Mouse (Mus musculus): ENCODE data around the gene Mrpl51. TPM values are rescaled to one million over a fixed set of nuclear protein-coding genes. Genes with fewer than 3 reads are reported as not detected.

The Mrpl51 gene
- polyA plus RNA-seq (2012; rRNA removed): 85.6 and 88.7 TPM in 2 replicates

- peak; percentile 55 for DNase-seq (ENCODE audit: low read depth)
Observed at GRCm38 (mm10) chr6:125191332-125192015, at the start of gene Mrpl51, which contains the start of gene Ncapd2. Gene Mrpl51, plus strand, starts transcription at chr6:125191801. Gene Ncapd2, minus strand, starts transcription at chr6:125191701.

DNA sequence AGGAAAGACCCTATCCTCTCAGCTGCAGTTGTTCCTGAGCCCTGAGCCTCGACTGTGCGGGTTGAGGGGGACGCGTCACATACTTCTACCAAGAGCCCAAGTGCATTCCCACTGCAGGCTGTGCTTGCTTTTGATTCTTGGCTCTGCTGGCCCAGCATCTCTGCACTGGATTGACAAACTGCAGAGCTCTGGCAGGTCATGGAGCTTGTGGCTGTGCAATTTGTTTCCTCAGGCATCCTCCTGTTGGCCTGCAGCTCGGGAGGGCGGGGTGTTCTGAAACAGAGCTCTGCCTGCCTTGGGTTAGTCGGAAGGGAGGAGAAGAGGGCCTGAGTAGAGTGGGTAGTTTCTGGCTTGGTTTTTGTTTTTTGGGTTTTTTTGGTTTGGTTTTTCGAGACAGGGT lies 49.2 kb upstream of the Mrpl51 start:
- no peak for DNase-seq (ENCODE audit: low read depth)

DNA sequence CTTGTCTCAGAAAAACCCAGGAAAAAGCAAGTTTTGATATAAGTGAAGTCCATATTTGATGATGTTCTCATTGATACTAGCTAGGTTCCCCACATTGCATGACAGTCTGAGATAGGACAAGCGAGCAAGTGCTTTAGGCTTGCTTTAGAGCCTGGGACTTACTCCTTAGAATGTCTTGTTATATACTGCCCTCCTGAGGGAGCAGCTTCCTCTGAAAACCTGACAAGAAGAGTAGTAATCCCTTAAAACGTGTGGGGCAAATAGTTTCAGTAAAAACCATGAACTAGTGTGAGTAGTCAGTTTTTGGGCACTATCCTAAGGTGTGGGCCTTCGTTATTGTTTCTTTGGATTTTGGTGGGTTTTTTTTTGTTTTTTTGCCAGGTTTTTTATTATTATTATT lies 48.5 kb upstream of the Mrpl51 start:
- DNase-seq (ENCODE audit: low read depth): no peak

- DNase-seq (ENCODE audit: low read depth): no peak
Observed at GRCm38 (mm10) chr6:125143904-125144303, 47.7 kb upstream of the Mrpl51 start.

DNA sequence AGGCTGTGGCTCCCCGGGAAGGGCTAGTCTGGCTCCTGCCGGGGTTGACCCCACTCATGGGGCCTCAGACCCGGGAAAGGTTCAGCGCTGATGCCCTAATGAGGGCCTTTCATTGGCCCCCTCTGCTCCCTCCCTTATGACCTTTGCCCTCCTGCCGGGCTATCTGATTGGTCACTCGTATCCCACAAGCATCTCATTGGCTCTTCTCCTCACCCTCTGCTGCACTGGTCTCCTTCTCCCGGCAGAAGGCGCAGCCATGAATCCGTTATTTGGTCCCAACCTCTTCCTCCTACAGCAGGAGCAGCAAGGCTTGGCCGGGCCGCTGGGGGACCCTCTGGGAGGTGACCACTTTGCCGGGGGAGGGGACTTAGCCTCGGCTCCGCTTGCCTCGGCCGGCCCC lies 46.6 kb upstream of the Mrpl51 start, which contains the start of gene Iffo1:
TSS of gene Iffo1 (plus strand) at position 241 of the 400 bp plus-strand sequence.
- no peak for DNase-seq (ENCODE audit: low read depth)

DNA sequence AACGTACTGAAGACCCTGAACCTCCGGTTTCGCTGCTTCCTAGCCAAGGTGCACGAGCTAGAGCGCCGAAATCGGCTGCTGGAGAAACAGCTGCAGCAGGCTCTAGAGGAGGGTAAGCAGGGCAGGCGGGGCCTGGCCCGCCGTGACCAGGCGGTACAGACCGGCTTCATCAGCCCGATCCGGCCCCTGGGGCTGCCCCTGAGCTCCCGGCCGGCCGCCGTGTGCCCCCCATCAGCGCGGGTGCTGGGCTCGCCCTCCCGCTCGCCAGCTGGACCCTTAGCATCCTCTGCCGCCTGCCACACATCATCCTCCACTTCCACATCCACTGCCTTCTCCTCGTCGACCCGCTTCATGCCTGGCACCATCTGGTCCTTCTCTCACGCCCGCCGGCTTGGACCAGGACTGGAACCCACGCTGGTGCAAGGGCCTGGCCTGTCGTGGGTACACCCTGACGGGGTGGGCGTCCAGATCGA lies 46.1 kb upstream of the Mrpl51 start:
- DNase-seq (ENCODE audit: low read depth): no peak

GRCm38 (mm10) chr6:125146148-125146547 lies 45.5 kb upstream of the Mrpl51 start:
- DNase-seq (ENCODE audit: low read depth): no peak

DNA sequence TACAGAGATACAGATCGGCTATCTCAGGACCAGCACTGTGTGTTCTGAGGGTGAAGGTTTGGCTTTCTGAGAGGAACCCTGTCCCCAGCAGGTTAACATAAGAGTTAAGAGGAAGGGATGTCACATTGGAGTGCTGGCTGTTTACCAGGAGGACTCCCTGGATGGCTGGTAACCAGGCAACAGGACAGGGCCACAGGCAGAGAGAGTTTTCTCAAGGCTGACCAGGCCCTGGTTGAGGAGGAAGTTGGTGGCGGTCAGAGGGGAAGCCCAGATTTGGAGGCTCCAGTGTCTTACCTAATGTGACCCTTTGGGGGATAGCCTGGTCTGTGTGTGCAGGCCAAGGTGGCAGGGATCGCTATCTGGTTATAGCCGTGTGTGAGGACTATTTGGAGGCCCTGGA lies 44.8 kb upstream of the Mrpl51 start:
- DNase-seq (ENCODE audit: low read depth): no peak

DNA sequence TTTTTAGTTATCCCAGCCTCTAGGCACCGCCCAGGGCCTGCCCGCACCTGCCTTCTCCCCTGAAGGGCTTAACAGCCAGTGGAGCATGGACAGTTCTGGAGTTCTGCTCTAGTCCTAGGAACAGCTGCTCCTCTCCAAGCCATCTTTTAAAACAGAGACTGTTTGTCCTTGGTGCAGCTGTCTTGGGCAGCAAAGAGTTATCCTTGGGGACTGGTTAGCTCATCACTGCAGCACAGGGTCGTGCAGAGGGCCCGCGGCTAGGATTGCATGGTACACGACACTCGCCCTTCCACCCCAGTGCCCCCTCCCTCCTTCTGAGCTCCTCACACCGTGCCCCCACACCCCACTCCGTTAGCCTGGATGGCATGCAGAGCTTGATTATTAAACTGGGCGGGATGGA lies 44.3 kb upstream of the Mrpl51 start:
- DNase-seq (ENCODE audit: low read depth): no peak

DNA sequence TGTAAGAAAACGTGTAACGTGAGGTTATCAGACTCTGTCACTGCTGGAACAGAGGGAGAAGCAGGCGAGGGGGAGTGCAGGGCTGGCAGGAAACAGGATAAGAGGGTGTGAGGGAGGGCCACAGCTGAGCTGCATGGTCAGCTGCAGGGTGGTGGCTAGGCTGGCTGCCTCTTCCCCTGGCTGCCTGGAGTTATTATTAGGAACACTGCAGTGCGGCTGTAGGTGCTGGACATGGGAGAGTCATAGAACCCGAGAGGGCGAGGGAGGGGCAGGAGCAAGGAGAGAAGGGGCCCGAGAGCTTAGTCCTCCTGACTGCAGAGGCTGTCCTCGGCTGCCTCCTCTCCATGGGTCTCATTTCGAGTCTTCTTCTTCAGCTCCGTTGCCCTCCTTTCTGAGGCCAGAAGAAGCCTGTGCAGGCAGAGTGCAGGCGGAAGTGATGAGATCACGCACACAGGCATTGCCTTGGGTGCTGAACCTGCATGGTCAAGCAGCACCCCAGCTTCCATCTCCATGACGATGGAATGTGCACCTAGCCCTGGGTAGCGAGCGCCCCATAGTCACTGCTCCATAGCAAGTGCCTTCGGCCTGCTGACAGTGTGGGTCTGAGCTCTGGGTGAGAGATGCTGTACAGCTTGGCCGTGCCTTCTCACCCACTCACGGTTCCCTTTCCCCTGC lies 43.2 kb upstream of the Mrpl51 start:
- DNase-seq (ENCODE audit: low read depth): no peak

DNA sequence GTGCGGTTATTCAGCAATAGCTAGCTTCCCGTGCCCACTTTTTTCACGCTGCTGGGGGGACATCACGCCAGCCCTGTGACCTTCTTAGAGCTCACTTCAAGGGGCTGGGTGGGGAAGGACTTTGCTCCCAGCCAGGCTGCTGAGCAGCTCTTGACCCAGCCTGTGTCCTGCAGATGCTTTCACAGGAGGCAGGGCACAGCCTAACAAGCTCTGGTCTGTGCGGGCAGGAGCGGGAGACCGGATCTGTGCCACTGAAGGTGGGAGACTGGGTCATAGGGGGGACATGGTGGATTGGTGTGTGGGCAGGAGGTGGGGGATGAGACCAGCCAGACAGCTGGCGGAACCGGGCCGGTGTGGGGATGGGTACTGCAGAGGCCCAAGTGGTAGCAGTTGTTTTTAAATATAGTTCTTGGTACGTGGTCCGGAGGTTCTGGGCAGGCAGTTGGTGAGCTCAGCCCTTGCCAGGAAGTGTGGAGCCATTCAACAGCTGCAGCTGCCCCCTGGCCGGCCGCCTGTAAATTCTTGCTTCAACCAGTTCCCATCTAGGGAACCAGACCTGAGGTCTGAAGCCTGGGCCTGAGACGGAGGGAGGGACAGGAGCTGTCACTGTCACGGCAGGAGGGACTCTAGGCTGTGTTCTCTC lies 42.6 kb upstream of the Mrpl51 start:
- no peak for DNase-seq (ENCODE audit: low read depth)

GRCm38 (mm10) chr6:125149569-125149950 lies 42.0 kb upstream of the Mrpl51 start:
- no peak for DNase-seq (ENCODE audit: low read depth)

DNA sequence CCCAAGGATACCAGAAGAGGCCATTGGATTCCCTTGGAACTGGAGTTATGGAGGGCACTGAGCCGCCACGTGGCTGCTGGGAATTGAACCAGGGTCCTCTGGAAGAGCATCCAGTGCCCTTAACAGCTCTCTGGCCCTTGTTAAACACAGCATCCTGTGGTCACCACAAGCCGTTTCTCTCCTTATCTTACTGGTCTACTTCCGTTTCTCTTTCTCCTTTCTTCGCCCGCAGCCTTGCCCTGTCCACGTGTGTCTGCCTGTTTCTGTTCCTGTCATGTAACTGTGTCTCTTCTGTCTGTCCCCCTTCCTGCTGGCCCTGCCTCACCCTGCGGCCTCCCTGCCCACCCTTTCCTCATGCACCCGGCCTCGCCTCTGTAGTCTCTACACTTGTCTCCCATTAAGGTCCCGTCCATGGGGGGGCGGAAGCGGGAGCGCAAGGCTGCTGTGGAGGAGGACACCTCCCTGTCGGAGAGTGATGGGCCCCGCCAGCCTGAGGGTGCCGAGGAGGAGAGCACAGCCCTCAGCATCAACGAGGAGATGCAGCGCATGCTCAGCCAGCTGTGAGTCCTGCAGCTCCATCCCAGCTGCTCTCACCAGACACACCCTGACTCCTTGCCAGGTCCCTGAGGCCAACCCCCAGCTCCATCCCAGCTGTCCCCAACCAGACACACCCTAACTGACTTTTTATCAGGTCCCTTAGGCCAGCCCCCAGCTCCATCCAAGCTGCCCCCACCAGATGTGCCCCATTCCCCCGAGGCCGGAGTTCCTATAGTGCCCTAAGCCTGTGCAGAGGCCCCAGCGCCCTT lies 39.2 kb upstream of the Mrpl51 start:
- no peak for DNase-seq (ENCODE audit: low read depth)

GRCm38 (mm10) chr6:125153018-125153389 lies 38.6 kb upstream of the Mrpl51 start:
- no peak for DNase-seq (ENCODE audit: low read depth)

- DNase-seq (ENCODE audit: low read depth): no peak
Observed at GRCm38 (mm10) chr6:125153682-125154081, 37.9 kb upstream of the Mrpl51 start.

GRCm38 (mm10) chr6:125154550-125154949 lies 37.1 kb upstream of the Mrpl51 start:
- no peak for DNase-seq (ENCODE audit: low read depth)

DNA sequence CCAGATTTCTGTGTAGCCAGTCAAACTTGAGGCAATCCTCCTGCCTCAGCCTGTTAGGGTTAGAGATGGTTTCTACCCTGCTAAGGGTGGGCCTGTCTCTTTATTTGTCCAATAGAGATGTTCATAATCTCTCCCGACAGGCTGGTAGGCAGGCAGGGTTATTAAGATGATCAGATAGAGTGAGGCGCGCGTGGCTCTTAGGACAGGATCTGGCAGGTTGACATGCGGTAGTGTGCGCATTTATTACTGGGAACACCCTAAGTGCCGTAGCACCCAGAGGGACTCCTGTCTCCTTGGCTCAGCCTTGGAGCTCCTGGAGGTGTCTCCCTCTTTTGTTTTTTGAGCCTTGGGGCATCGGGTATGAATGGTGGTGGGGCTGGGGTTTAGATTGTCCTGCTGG lies 36.3 kb upstream of the Mrpl51 start:
- DNase-seq (ENCODE audit: low read depth): no peak

GRCm38 (mm10) chr6:125156491-125156890 lies 35.1 kb upstream of the Mrpl51 start:
- DNase-seq (ENCODE audit: low read depth): no peak

- no peak for DNase-seq (ENCODE audit: low read depth)
Observed at GRCm38 (mm10) chr6:125156903-125157614, 34.5 kb upstream of the Mrpl51 start.

DNA sequence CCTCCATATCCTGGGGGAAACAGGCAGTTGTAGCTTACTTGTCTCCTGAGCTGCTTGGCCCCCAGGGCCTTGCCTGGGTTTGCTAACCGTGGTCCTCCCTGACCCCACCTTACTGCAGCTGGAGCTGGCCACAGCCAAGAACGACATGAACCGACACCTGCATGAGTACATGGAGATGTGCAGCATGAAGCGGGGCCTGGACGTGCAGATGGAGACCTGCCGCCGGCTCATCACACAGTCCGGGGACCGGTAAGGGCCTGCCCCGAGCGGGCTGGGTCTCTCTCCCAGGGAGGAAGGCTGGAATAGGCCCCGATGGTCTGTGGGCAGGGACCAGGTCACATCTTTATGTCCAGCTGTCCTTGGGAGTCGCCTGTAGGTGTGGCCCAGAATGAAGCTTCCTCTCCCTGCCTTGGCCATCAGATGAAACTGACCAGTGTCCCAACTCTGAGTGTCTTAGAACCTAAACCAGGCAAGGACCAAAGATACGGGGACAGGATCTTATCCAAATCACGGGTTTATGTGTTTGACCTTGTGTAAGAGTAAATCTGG lies 32.6 kb upstream of the Mrpl51 start:
- no peak for DNase-seq (ENCODE audit: low read depth)

Data from gonadal fat pad, adult 2 months (tissue).